Mouse (Mus musculus): ENCODE results near the gene Nedd8.

DNA sequence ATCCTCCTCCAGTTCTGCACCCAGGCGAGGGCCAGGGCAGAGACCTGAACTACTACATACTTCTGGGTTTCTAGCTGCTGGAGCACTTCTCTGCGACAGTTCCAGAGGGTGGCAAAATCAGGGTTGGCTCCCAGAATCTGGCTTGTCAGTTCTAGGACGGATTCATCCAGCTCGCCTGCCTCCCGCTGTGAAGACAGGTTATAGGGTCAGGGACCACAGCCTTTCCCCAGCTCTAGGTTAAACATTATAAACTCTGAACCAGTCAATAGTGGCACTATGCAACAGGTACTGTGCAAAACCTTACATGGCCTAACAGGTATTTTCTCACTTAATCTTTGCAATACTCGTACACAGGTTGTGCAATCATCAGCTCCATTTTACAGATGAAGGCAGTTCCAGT is 49.2 kb upstream of the Nedd8 start:
- no peak for TF ChIP-seq CTCF (IDR thresholded peaks at IDR 0.05; ENCODE audit: insufficient read depth, low read depth, low read length)
- TF ChIP-seq POLR2A (IDR thresholded peaks at IDR 0.05; ENCODE audit: insufficient read depth, low read depth, low read length) = no peak
